Mouse (Mus musculus) lung, embryonic 14.5 days (tissue): ENCODE measurements around the gene Mmp14. TPM values are rescaled to one million over a fixed set of nuclear protein-coding genes. Genes with fewer than 3 reads are reported as not detected.

Source experiments
- ATAC-seq: fragments of 200-750 bp; cut with Nextera tagmentation; 2 replicates; pipeline ENCODE4 v1.8.0; 2017; ENCODE audit warnings: mild to moderate bottlenecking, moderate TSS enrichment, moderate library complexity; ENCODE audit not compliant: insufficient read depth
- DNase-seq: peaks from one replicate; pipeline ENCODE4 v3.0.0-alpha.2; 2015
- H3K27ac ChIP-seq: fragments of 300-500 bp; sonication (generic); 2 replicates; pipeline ENCODE4 v1.5.1; 2014; ENCODE audit warnings: low read depth, mild to moderate bottlenecking, moderate library complexity
- H3K27me3 ChIP-seq: fragments of 300-500 bp; sonication (generic); 2 replicates; pipeline ENCODE4 v1.6.1; 2014; ENCODE audit warnings: low read length, control low read depth; ENCODE audit not compliant: insufficient read depth
- H3K36me3 ChIP-seq: fragments of 300-500 bp; sonication (generic); 2 replicates; pipeline ENCODE4 v1.6.1; 2014; ENCODE audit warnings: control low read depth; ENCODE audit not compliant: insufficient read depth
- H3K4me1 ChIP-seq: fragments of 300-500 bp; sonication (generic); 2 replicates; pipeline ENCODE4 v1.6.1; 2014; ENCODE audit warnings: antibody characterized with exemption, control low read depth; ENCODE audit not compliant: insufficient read depth
- H3K4me2 ChIP-seq: fragments of 300-500 bp; sonication (generic); 2 replicates; pipeline ENCODE4 v1.6.1; 2014; ENCODE audit warnings: mild to moderate bottlenecking
- H3K4me3 ChIP-seq: fragments of 300-500 bp; sonication (generic); 2 replicates; pipeline ENCODE4 v1.5.1; 2014; ENCODE audit warnings: low read depth, low read length
- H3K9ac ChIP-seq: fragments of 300-500 bp; sonication (generic); 2 replicates; pipeline ENCODE4 v1.6.1; 2014
- H3K9me3 ChIP-seq: fragments of 300-500 bp; sonication (generic); 2 replicates; pipeline ENCODE4 v1.6.1; 2016; ENCODE audit warnings: low read depth, low read length, control low read depth
- CTCF ChIP-seq: IDR thresholded peaks from 2 replicates; pipeline ENCODE4 v1.5.1; 2016; ENCODE audit warnings: antibody characterized with exemption, low read depth
- WGBS: fragments of 180-500 bp; shearing (Covaris S2); extraction: QIAGEN DNeasy Blood & Tissue Kit; methylation state at CpG from one replicate; pipeline ENCODE4 v1.1.7; 2014; 5-methylcytosine and 5-hydroxymethylcytosine counted together
- polyA plus RNA-seq: library from polyadenylated mRNA; unstranded; fragments of >200 nt; fragmentation: Nextera tagmentation; extraction: Ambion mirVana; gene quantifications from 2 replicates; pipeline ENCODE4 v1.2.1, GENCODE M21; 2014

The Mmp14 gene
- polyA plus RNA-seq, 1 experiment from 2014 or later, result 187 TPM

- Histone ChIP-seq H3K4me3 (peak overlapping the region; percentile 10; the same call in 1 of the 2 replicates), H3K27ac (peak overlapping the region; percentile 86), H3K36me3 (no peaks in the 10 kb centered on the region), H3K27me3 (no peaks in the 10 kb centered on the region), H3K9me3 (no peaks in the 10 kb centered on the region), H3K4me1 (peaks cover 33% of the 10 kb centered on the region), H3K9ac (peak overlapping the region; percentile 42), H3K4me2 (peak overlapping the region; percentile 56)
- ATAC-seq, result peak; percentile 58
- TF ChIP-seq CTCF, result no peak
- WGBS, result 8% methylated on average over 18 of the region's 18 CpGs
- DNase-seq, result peak; percentile 65
Observed at GRCm38 (mm10) chr14:54413877-54414700, 17.3 kb upstream of the Mmp14 start.

DNA sequence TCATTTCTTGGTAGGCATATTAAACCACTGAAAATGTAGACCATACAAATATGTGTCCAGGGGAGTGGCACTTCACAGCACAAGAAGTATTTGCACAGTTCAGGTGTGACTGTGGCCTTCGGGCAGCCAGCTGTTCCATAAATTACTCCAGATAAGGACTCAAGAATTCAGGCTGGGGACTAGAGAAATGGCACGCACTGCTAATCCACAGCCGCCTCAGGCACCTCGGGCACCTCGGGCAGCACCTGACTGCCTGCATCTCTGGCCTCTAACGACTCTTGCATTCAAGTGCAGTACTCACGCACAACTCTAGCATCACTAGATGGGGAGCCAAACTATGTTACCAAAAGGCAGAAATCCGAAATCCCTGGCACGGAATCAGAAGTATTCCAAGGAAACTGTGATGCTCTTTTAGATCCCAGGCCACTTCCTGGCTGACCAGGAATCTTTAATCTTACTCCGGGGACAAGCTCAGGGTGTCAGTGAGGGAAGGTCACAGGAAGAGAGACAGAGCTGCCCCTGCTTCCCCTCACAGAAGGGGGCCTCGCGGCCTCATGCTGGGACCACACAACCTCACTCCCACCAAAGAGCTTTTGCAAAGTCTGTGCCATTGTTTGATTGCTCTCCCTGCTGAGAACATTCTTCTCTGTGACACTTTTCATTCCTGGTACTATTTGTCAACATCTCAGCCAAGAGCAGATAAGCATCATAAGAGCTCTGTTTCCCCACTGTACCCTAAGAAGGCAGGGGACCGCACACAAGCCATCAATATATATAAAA is 16.0 kb upstream of the Mmp14 start:
- TF ChIP-seq CTCF, result no peak
- DNase-seq (peak; percentile 51), ATAC-seq (peak; percentile 26; the same call in 1 of the 2 replicates)
- H3K36me3 ChIP-seq, result no peaks in the 10 kb centered on the region
- H3K4me3 ChIP-seq, result no peak overlapping the region
- peaks cover 30% of the 10 kb centered on the region for H3K4me1 ChIP-seq
- peak overlapping the region; percentile 80 for H3K27ac ChIP-seq
- H3K9me3 ChIP-seq, result no peaks in the 10 kb centered on the region
- 19% methylated on average over 13 of the region's 13 CpGs for WGBS
- no peaks in the 10 kb centered on the region for H3K27me3 ChIP-seq
- no peak overlapping the region for H3K9ac ChIP-seq
- H3K4me2 ChIP-seq, result peak overlapping the region; percentile 23; the same call in 1 of the 2 replicates

- Histone ChIP-seq H3K9ac (no peak overlapping the region), H3K4me1 (peaks cover 27% of the 10 kb centered on the region), H3K36me3 (no peaks in the 10 kb centered on the region), H3K9me3 (no peaks in the 10 kb centered on the region), H3K4me3 (no peak overlapping the region), H3K27me3 (no peaks in the 10 kb centered on the region), H3K27ac (peak overlapping the region; percentile 12; the same call in 1 of the 2 replicates), H3K4me2 (no peak overlapping the region)
- no peak for TF ChIP-seq CTCF
- no peak for ATAC-seq
- 44% methylated on average over 5 of the region's 5 CpGs for WGBS
- DNase-seq, result peak; percentile 19
Observed at GRCm38 (mm10) chr14:54416229-54416775, 15.1 kb upstream of the Mmp14 start.

- Histone ChIP-seq H3K9me3 (no peaks in the 10 kb centered on the region), H3K4me3 (no peak overlapping the region), H3K9ac (no peak overlapping the region), H3K27me3 (no peaks in the 10 kb centered on the region), H3K4me2 (no peak overlapping the region), H3K4me1 (peaks cover 27% of the 10 kb centered on the region), H3K36me3 (no peaks in the 10 kb centered on the region), H3K27ac (no peak overlapping the region; the same call in 1 of the 2 replicates)
- WGBS, result 86% methylated on average over 4 of the region's 4 CpGs
- ATAC-seq (no peak), DNase-seq (no peak)
- no peak for TF ChIP-seq CTCF
Observed at GRCm38 (mm10) chr14:54416830-54417229, 14.6 kb upstream of the Mmp14 start.

- DNase-seq, result peak; percentile 65
- peak within 1 kb of the TSS; percentile 12; the same call in 1 of the 2 replicates for H3K27ac ChIP-seq
- ATAC-seq, result 0 out of 2 replicates have a peak, but pooled peaks have one; percentile 29
- no peaks in the 10 kb centered on the region for H3K27me3 ChIP-seq
- 8% methylated on average over 19 of the region's 19 CpGs for WGBS
- H3K4me1 ChIP-seq, result peaks cover 27% of the 10 kb centered on the region
- peak within 1 kb of the TSS; percentile 51 for H3K4me2 ChIP-seq
- H3K36me3 ChIP-seq, result no peaks in the 10 kb centered on the region
- TF ChIP-seq CTCF, result peak; percentile 46; the same call in 1 of the 2 replicates
- H3K9me3 ChIP-seq, result no peaks in the 10 kb centered on the region
- H3K4me3 ChIP-seq, result no peak within 1 kb of the TSS
- no peak within 1 kb of the TSS for H3K9ac ChIP-seq
Observed at GRCm38 (mm10) chr14:54417623-54418081, 13.8 kb upstream of the Mmp14 start, which contains the start of gene Slc7a7. Slc7a7 (minus strand) TSS chr14:54417780.

- DNase-seq (no peak), ATAC-seq (no peak)
- Histone ChIP-seq H3K4me2 (no peak overlapping the region), H3K9me3 (no peaks in the 10 kb centered on the region), H3K27ac (no peak overlapping the region), H3K4me1 (peaks cover 11% of the 10 kb centered on the region), H3K36me3 (no peaks in the 10 kb centered on the region), H3K4me3 (no peak overlapping the region), H3K27me3 (no peaks in the 10 kb centered on the region), H3K9ac (no peak overlapping the region)
- 75% methylated on average over 2 of the region's 2 CpGs for WGBS
- no peak for TF ChIP-seq CTCF
Observed at GRCm38 (mm10) chr14:54421014-54421413, 10.4 kb upstream of the Mmp14 start.
